Mouse (Mus musculus) lung, adult 2 months (tissue): ENCODE data around the gene Scfd1. TPM values are rescaled to one million over a fixed set of nuclear protein-coding genes. Genes with fewer than 3 reads are reported as not detected.

ENCODE experiments used
- DNase-seq: peaks from one replicate; pipeline ENCODE4 v3.0.0; 2022
- H3K4me1 ChIP-seq: fragments of 200-500 bp; 2 replicates; pipeline ENCODE4 v1.6.1; 2011; ENCODE audit warnings: low read length; ENCODE audit not compliant: control insufficient read depth, insufficient read depth
- H3K4me3 ChIP-seq: fragments of 200-500 bp; replicated peaks from 2 replicates; pipeline ENCODE3; 2011; ENCODE audit warnings: low read depth, mild to moderate bottlenecking, control low read depth, low read length; ENCODE audit errors: extremely low read depth
- CTCF ChIP-seq: fragments of 200-500 bp; IDR thresholded peaks from 2 replicates; pipeline ENCODE4 v1.5.1; 2011; ENCODE audit warnings: mild to moderate bottlenecking, low read length, control low read depth; ENCODE audit not compliant: insufficient read depth
- POLR2A ChIP-seq: fragments of 200-500 bp; IDR thresholded peaks from 2 replicates; pipeline ENCODE4 v1.6.1; 2011; ENCODE audit warnings: low read depth, mild to moderate bottlenecking, control low read depth, low read length, borderline replicate concordance; ENCODE audit errors: extremely low read depth
- WGBS: fragments of 180-500 bp; shearing (Covaris S2); methylation state at CpG from one replicate; pipeline ENCODE4 v1.1.7; 2018; 5-methylcytosine and 5-hydroxymethylcytosine counted together
- polyA plus RNA-seq: library from polyadenylated mRNA; depleted of rRNA; stranded (reverse); fragments of >200 nt; gene quantifications from 2 replicates; pipeline ENCODE4 v1.2.3, GENCODE M21; 2012; rRNA removed

Gene Scfd1
- polyA plus RNA-seq, result 4.9 and 8.4 TPM in 2 replicates

DNA sequence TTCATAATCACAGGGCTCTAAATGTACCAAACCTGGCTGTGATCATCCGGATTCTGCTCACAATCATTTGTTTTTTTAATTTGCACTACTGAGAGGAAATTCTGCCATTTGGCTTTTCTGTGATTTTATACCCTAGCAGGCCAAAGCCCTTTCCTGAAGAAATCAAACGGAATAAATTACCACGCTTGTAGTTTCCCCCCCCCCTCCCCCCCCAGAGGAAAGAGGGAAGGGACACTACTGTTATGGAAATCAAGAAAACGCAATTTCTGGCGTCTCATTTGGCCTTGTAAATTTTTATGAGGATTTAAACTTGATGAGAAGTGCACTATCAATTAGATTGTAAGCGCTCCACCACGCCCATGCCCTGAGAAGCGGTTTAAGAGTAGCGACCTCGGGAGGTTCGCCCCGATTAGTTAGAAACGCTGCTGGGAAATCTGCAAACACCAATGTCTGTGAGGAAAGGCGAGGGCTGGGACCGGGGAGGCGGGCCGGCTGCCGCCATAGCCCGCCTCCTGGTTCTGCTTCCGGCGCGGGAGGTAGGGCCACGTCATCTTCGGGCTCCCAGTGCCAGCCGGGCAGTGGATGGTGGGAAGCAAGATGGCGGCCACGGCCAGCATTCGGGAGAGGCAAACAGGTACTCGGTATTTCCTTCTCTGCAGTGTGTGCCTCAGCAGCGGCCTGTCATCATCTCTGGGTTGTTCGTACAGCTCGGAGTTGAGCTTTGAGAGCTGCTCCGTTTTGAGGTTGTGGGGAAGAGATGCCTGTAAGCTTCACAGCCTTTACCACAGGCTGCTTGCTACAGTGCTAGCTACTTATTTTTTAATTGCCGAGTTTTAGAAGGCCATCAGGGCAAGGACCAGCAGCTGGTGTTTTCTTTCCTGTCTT is at the start of gene Scfd1:
Scfd1 (plus strand) TSS at position 508 of the 885 bp plus-strand sequence.
- no peak for TF ChIP-seq CTCF
- TF ChIP-seq POLR2A, result peak; percentile 87
- H3K4me1 ChIP-seq, result no peaks in the 10 kb centered on the region; the same call in 1 of the 2 replicates
- H3K4me3 ChIP-seq, result peak within 1 kb of the TSS; percentile 100
- peak; percentile 91 for DNase-seq
- under 1% methylated on average over 34 of the region's 34 CpGs for WGBS

- Histone ChIP-seq H3K4me1 (no peaks in the 10 kb centered on the region), H3K4me3 (no peak overlapping the region)
- no peak for TF ChIP-seq POLR2A
- no peak for TF ChIP-seq CTCF
- WGBS, result 80% methylated on average over 1 of the region's 1 CpGs
- no peak for DNase-seq
Observed at GRCm38 (mm10) chr12:51337014-51337413, 40.3 kb upstream of the Scfd1 start.

DNA sequence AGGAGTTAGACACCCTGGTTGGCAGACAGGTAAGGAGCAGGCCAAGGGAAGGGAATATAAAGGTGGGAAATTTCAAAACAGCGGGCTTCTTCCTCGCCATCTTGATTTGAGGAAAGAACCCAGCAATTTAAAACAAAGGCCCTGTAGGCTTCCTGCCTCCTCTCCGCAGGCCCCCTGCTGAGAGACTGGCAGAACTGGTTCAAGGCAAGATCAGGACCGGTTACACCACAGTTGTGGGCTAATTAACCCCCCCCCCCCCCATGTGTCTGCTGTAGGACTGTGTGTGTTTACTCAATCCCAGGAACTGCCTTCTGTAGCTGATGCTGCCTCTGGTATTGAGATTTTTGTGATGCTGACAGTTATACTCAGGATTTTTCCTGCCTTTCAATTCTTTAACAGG is 31.2 kb upstream of the Scfd1 start:
- WGBS, result 52% methylated on average over 4 of the region's 4 CpGs
- peak; percentile 17 for DNase-seq
- Histone ChIP-seq H3K4me1 (peaks cover 2% of the 10 kb centered on the region), H3K4me3 (no peak overlapping the region)
- TF ChIP-seq CTCF (no peak), POLR2A (no peak)

DNA sequence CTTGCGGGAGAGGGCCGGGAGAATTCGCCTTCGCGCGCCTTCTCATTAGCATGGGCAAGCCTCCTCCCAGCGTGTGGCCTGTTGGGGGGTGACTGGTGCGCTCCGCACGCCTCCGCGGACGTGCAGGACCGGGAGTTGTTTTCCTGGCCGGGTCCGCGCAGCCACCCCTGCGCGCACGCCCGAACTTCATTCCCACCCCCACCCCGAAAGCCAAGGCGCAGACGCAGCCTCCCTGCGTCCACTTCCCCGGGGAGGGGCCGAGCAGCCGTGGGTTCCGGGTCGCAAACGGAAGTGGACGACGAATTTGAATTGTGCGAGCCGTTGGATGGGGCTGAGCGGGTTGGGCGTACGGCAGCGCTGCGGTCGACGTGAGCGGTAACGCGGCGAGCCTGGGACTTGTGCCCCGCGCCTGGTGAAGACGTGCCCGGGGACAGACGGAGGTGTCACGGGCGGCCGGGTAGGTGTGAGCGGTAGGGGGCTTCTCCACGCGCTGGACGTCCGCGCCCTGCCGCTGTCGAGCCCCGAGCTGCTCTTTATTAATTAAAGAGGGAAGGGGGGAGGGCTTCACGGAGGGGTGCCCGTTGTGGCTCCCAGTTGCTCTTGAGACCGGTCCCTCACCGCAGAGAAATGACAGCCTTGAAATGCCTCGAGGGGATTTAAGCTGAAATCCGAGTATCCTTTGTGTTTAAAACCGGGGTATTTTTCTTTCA is 29.2 kb upstream of the Scfd1 start, which contains the start of gene G2e3:
G2e3 (plus strand) TSS at position 74 of the 710 bp plus-strand sequence.
- Histone ChIP-seq H3K4me1 (peaks cover 2% of the 10 kb centered on the region), H3K4me3 (peak within 1 kb of the TSS; percentile 86)
- DNase-seq, result peak; percentile 82
- under 1% methylated on average over 70 of the region's 70 CpGs for WGBS
- TF ChIP-seq CTCF (no peak), POLR2A (peak; percentile 78)

GRCm38 (mm10) chr12:51348698-51348998 is 28.7 kb upstream of the Scfd1 start:
- H3K4me1 ChIP-seq, result peaks cover 2% of the 10 kb centered on the region
- DNase-seq, result no peak
- peak overlapping the region; percentile 86 for H3K4me3 ChIP-seq
- WGBS, result 1% methylated on average over 10 of the region's 10 CpGs
- TF ChIP-seq CTCF (no peak), POLR2A (no peak)

DNA sequence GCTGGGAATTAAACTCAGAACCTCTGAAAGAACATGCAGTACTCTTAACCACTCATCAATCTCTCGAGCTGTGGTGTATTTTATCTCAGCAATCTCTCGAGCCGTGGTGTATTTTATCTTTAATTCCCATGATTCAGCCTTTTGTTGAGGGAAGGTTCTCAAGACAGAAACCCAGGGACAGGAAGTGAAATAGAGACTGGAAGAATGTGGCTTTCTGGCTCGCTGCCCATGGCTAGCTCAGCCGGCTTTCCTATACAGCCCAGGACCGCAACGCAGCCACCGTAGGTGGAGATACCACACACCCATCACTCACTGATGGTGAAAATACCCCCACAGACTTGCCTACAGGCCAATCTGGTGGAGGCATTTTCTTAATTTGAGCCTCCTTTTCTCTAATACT is 22.0 kb upstream of the Scfd1 start:
- no peak overlapping the region for H3K4me3 ChIP-seq
- 32% methylated on average over 8 of the region's 8 CpGs for WGBS
- no peak for DNase-seq

DNA sequence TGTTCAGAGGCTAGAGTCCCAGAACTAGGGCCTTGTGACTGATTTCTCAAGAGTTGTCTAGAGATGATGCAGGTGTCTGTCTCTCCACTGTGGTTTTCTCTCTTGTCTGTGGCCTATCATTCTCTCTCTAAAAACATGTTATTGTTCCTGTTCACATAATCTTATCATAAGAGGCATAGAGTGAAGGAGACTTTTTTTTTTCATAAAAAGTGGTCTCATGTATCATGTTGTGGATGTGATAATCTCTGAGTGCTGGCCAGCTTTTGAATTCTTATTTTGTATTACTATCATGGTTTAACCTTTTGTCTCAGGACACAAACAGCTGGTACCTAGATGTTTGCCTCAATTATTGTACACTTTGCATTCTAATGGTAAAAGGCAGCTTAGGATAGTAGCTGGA is 16.0 kb upstream of the Scfd1 start:
- DNase-seq, result no peak
- H3K4me3 ChIP-seq, result no peak overlapping the region
- no peaks in the 10 kb centered on the region for H3K4me1 ChIP-seq
- TF ChIP-seq POLR2A, result no peak
- no peak for TF ChIP-seq CTCF

More for the DNA sequence above, 22.0 kb upstream of the Scfd1 start:
- H3K4me1 ChIP-seq, result no peaks in the 10 kb centered on the region
- no peak for TF ChIP-seq POLR2A
- no peak for TF ChIP-seq CTCF

DNA sequence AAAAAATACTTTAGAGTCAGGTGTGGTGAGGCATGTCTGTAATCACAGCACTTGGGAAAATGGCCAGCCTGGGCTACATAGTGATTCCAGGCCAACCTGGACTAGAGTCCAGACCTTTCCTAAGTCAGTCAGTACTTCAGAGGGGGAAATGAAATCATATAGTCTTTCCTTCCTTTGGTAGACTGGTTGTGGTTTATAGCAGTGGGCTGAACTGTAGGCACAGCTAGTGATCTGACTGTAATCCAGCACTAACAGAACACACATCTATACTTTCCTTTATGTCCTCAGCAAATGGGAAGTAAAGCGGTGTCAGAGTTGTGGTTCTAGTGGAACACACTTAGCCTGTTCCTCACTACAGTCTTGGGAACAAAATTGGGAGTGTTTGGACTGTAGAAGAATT is 14.4 kb upstream of the Scfd1 start:
- no peak overlapping the region for H3K4me3 ChIP-seq
- no peak for DNase-seq
- H3K4me1 ChIP-seq, result no peaks in the 10 kb centered on the region
- WGBS, result 100% methylated on average over 1 of the region's 1 CpGs
- TF ChIP-seq POLR2A (no peak), CTCF (no peak)

- TF ChIP-seq POLR2A (no peak), CTCF (no peak)
- no peaks in the 10 kb centered on the region for H3K4me1 ChIP-seq
- 98% methylated on average over 3 of the region's 3 CpGs for WGBS
- H3K4me3 ChIP-seq, result no peak overlapping the region
- no peak for DNase-seq
Observed at GRCm38 (mm10) chr12:51368504-51368903, 8.8 kb upstream of the Scfd1 start.

DNA sequence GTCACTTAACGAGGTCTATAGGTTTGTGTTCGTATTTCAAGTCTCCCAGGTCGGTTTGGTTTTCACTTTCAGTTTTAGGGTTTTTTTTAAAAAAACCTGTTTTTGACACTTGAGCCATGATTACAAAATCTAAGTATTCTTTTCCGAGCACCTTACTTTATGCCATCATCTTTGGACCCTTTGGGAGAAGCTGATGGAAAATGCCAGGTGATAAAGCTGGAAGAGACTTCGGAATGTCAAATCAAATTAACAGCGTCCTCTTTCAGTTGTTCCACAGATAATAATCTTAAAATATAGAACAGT is 529 bp downstream of the Scfd1 start:
- TF ChIP-seq POLR2A, result no peak
- TF ChIP-seq CTCF, result no peak
- no peak for DNase-seq
- no peaks in the 10 kb centered on the region; the same call in 1 of the 2 replicates for H3K4me1 ChIP-seq
- peak overlapping the region; percentile 100 for H3K4me3 ChIP-seq
- WGBS, result 12% methylated on average over 6 of the region's 6 CpGs
